Mouse (Mus musculus): ENCODE data around the gene Rdh16f1.
"Not testable (repeated sequence)": the region's sequence is repeated elsewhere in the genome, so short reads cannot be mapped to it uniquely, and the experiment has no call there.

- not testable (repeated sequence) for TF ChIP-seq CTCF (IDR thresholded peaks at IDR 0.05; ENCODE audit: low read depth, low read length); POLR2A (IDR thresholded peaks at IDR 0.05; ENCODE audit: insufficient read depth, low read length)
These were observed 78.2 kb downstream of the Rdh16f1 start for GRCm38 (mm10) chr10:127837793-127838192.
